Mouse (Mus musculus) kidney, embryonic 14.5 days (tissue): ENCODE data around the gene Cfap206. TPM values are rescaled to one million over a fixed set of nuclear protein-coding genes. Genes with fewer than 3 reads are reported as not detected.
A peak's percentile ranks its signal among the peaks of the same experiment; 100 is the strongest.

Experiments used
- ATAC-seq: fragments of 200-750 bp; cut with Nextera tagmentation; 2 replicates; pipeline ENCODE4 v1.8.0; 2017; ENCODE audit warnings: moderate number of reproducible peaks, mild to moderate bottlenecking, moderate TSS enrichment, moderate library complexity; ENCODE audit not compliant: low FRiP score, low TSS enrichment
- H3K27ac ChIP-seq: fragments of 300-500 bp; sonication (generic); 2 replicates; pipeline ENCODE4 v1.5.1; 2014; ENCODE audit warnings: low read depth, mild to moderate bottlenecking, low read length, moderate library complexity, mixed read lengths
- H3K27me3 ChIP-seq: fragments of 300-500 bp; sonication (generic); 2 replicates; pipeline ENCODE4 v1.6.1; 2014; ENCODE audit warnings: mild to moderate bottlenecking, low read length; ENCODE audit not compliant: control insufficient read depth, insufficient read depth
- H3K36me3 ChIP-seq: fragments of 300-500 bp; sonication (generic); 2 replicates; pipeline ENCODE4 v1.6.1; 2014; ENCODE audit warnings: low read length, mixed read lengths; ENCODE audit not compliant: control insufficient read depth, insufficient read depth
- H3K4me1 ChIP-seq: fragments of 300-500 bp; sonication (generic); 2 replicates; pipeline ENCODE4 v1.6.1; 2014; ENCODE audit warnings: low read length, mixed read lengths; ENCODE audit not compliant: control insufficient read depth, insufficient read depth
- H3K4me2 ChIP-seq: fragments of 300-500 bp; sonication (generic); replicated peaks from 2 replicates; pipeline ENCODE4 v1.6.1; 2014; ENCODE audit warnings: low read depth, mild to moderate bottlenecking, low read length
- H3K4me3 ChIP-seq: fragments of 300-500 bp; sonication (generic); 2 replicates; pipeline ENCODE4 v1.5.1; 2014; ENCODE audit warnings: mild to moderate bottlenecking, low read length
- H3K9ac ChIP-seq: fragments of 300-500 bp; sonication (generic); 2 replicates; pipeline ENCODE4 v1.6.1; 2014; ENCODE audit warnings: low read depth, mild to moderate bottlenecking, low read length, moderate library complexity
- H3K9me3 ChIP-seq: fragments of 300-500 bp; sonication (generic); 2 replicates; pipeline ENCODE4 v1.6.1; 2016; ENCODE audit warnings: low read length; ENCODE audit not compliant: control insufficient read depth
- WGBS: fragments of 180-500 bp; shearing (Covaris S2); extraction: QIAGEN DNeasy Blood & Tissue Kit; methylation state at CpG from one replicate; pipeline ENCODE4 v1.1.7; 2014; 5-methylcytosine and 5-hydroxymethylcytosine counted together
- polyA plus RNA-seq: library from polyadenylated mRNA; unstranded; fragments of >200 nt; fragmentation: Nextera tagmentation; extraction: Ambion mirVana; gene quantifications from 2 replicates; pipeline ENCODE4 v1.2.1, GENCODE M21; 2014

Gene Cfap206
- polyA plus RNA-seq, 1 experiment from 2014 or later: 1.8 TPM

- Histone ChIP-seq H3K36me3 (peaks cover 61% of the 10 kb centered on the region), H3K27me3 (no peaks in the 10 kb centered on the region), H3K9ac (no peak overlapping the region), H3K9me3 (no peaks in the 10 kb centered on the region), H3K4me2 (no peak overlapping the region), H3K4me1 (no peaks in the 10 kb centered on the region), H3K27ac (no peak overlapping the region), H3K4me3 (no peak overlapping the region)
- ATAC-seq: no peak
- WGBS: 99% methylated on average over 10 of the region's 10 CpGs
These were observed 73.9 kb downstream of the Cfap206 start for GRCm38 (mm10) chr4:34656101-34656500.

- H3K36me3 ChIP-seq: peaks cover 48% of the 10 kb centered on the region
- H3K9ac ChIP-seq: no peak overlapping the region
- no peaks in the 10 kb centered on the region for H3K9me3 ChIP-seq
- ATAC-seq: no peak
- no peak overlapping the region for H3K4me3 ChIP-seq
- H3K4me1 ChIP-seq: no peaks in the 10 kb centered on the region
- 87% methylated on average over 7 of the region's 7 CpGs for WGBS
- no peaks in the 10 kb centered on the region for H3K27me3 ChIP-seq
- no peak overlapping the region for H3K27ac ChIP-seq
- H3K4me2 ChIP-seq: no peak overlapping the region
These were observed 76.8 kb downstream of the Cfap206 start for GRCm38 (mm10) chr4:34653179-34653578.

- Histone ChIP-seq H3K9me3 (no peaks in the 10 kb centered on the region), H3K4me2 (no peak overlapping the region), H3K27me3 (no peaks in the 10 kb centered on the region), H3K4me1 (no peaks in the 10 kb centered on the region), H3K36me3 (peaks cover 37% of the 10 kb centered on the region), H3K9ac (no peak overlapping the region), H3K4me3 (no peak overlapping the region), H3K27ac (no peak overlapping the region)
- no peak for ATAC-seq
These were observed 85.2 kb downstream of the Cfap206 start for GRCm38 (mm10) chr4:34644779-34645178.

- H3K9me3 ChIP-seq: no peaks in the 10 kb centered on the region
- H3K36me3 ChIP-seq: peaks cover 21% of the 10 kb centered on the region
- no peak for ATAC-seq
- no peak overlapping the region for H3K9ac ChIP-seq
- 95% methylated on average over 3 of the region's 3 CpGs for WGBS
- H3K4me1 ChIP-seq: 0 out of 2 replicates have a peak, but pooled peaks cover 3% of the 10 kb centered on the region
- H3K27me3 ChIP-seq: no peaks in the 10 kb centered on the region
- no peak overlapping the region for H3K4me3 ChIP-seq
- no peak overlapping the region for H3K27ac ChIP-seq
- no peak overlapping the region for H3K4me2 ChIP-seq
These were observed 89.3 kb downstream of the Cfap206 start for GRCm38 (mm10) chr4:34640731-34641130.

GRCm38 (mm10) chr4:34639745-34640364, 90.2 kb downstream of the Cfap206 start:
- Histone ChIP-seq H3K4me3 (no peak overlapping the region), H3K27me3 (no peaks in the 10 kb centered on the region), H3K4me1 (0 out of 2 replicates have a peak, but pooled peaks cover 3% of the 10 kb centered on the region), H3K9me3 (no peaks in the 10 kb centered on the region), H3K36me3 (peaks cover 20% of the 10 kb centered on the region), H3K9ac (no peak overlapping the region), H3K4me2 (no peak overlapping the region), H3K27ac (no peak overlapping the region)
- 61% methylated on average over 5 of the region's 5 CpGs for WGBS
- peak; percentile 62; the same call in 1 of the 2 replicates for ATAC-seq

Other genes with a start within 250 kb of the Cfap206 start
- gene Akirin2, start 179.3 kb downstream of the Cfap206 start, polyA plus RNA-seq: 72.4 and 77.2 TPM in 2 replicates
- 80.3 and 111 TPM in 2 replicates for gene Orc3, start 115.3 kb downstream of the Cfap206 start, polyA plus RNA-seq
- 68.9 and 75.5 TPM in 2 replicates for gene Rars2, start 115.2 kb downstream of the Cfap206 start, polyA plus RNA-seq
- gene Slc35a1, start 42.8 kb downstream of the Cfap206 start, polyA plus RNA-seq: 60.4 and 69.2 TPM in 2 replicates
- not detected in 2 replicates for gene Gm136, start 26.1 kb upstream of the Cfap206 start, polyA plus RNA-seq
- 48.7 and 67.9 TPM in 2 replicates for gene Smim8, start 48.2 kb upstream of the Cfap206 start, polyA plus RNA-seq
- 19.5 and 26.8 TPM in 2 replicates for gene Zfp292, start 152.8 kb upstream of the Cfap206 start, polyA plus RNA-seq
- gene Cga, start 163.6 kb upstream of the Cfap206 start, polyA plus RNA-seq: not detected in 2 replicates